Mouse (Mus musculus) intestine, postnatal 0 days (tissue): ENCODE measurements around the gene Sp2. TPM values are rescaled to one million over a fixed set of nuclear protein-coding genes. Genes with fewer than 3 reads are reported as not detected.
A peak's percentile ranks its signal among the peaks of the same experiment; 100 is the strongest.

ENCODE experiments used
- ATAC-seq: fragments of 200-750 bp; cut with Nextera tagmentation; 2 replicates; pipeline ENCODE4 v1.8.0; 2017; ENCODE audit warnings: mild to moderate bottlenecking, moderate TSS enrichment, moderate library complexity
- H3K27ac ChIP-seq: fragments of 300-500 bp; sonication (generic); 2 replicates; pipeline ENCODE4 v1.5.1; 2014; ENCODE audit warnings: mild to moderate bottlenecking, low read depth, low read length, moderate library complexity
- H3K27me3 ChIP-seq: fragments of 300-500 bp; sonication (generic); replicated peaks from 2 replicates; pipeline ENCODE4 v1.6.1; 2014; ENCODE audit warnings: low read length, mixed read lengths; ENCODE audit not compliant: control insufficient read depth, insufficient read depth
- H3K36me3 ChIP-seq: fragments of 300-500 bp; sonication (generic); 2 replicates; pipeline ENCODE4 v1.6.1; 2014; ENCODE audit warnings: mild to moderate bottlenecking, moderate library complexity; ENCODE audit not compliant: control insufficient read depth, insufficient read depth
- H3K4me1 ChIP-seq: fragments of 300-500 bp; sonication (generic); replicated peaks from 2 replicates; pipeline ENCODE4 v1.6.1; 2014; ENCODE audit warnings: antibody characterized with exemption, low read length, mixed read lengths; ENCODE audit not compliant: control insufficient read depth, insufficient read depth
- H3K4me2 ChIP-seq: fragments of 300-500 bp; sonication (generic); replicated peaks from 2 replicates; pipeline ENCODE4 v1.6.1; 2014; ENCODE audit warnings: low read depth, mild to moderate bottlenecking, moderate library complexity
- H3K4me3 ChIP-seq: fragments of 300-500 bp; sonication (generic); 2 replicates; pipeline ENCODE4 v1.5.1; 2014; ENCODE audit warnings: low read depth, low read length
- H3K9ac ChIP-seq: fragments of 300-500 bp; sonication (generic); 2 replicates; pipeline ENCODE4 v1.6.1; 2014; ENCODE audit warnings: mild to moderate bottlenecking, low read depth, low read length
- H3K9me3 ChIP-seq: fragments of 300-500 bp; sonication (generic); 2 replicates; pipeline ENCODE4 v1.6.1; 2016; ENCODE audit warnings: mixed run types; ENCODE audit not compliant: control insufficient read depth
- CTCF ChIP-seq: sonication (generic); IDR thresholded peaks from 2 replicates; pipeline ENCODE4 v1.5.1; 2016; ENCODE audit warnings: low read depth, mild to moderate bottlenecking, control low read depth, antibody characterized with exemption, moderate library complexity
- WGBS: fragments of 180-500 bp; shearing (Covaris S2); extraction: QIAGEN DNeasy Blood & Tissue Kit; methylation state at CpG from one replicate; pipeline ENCODE4 v1.1.7; 2014; 5-methylcytosine and 5-hydroxymethylcytosine counted together
- polyA plus RNA-seq: library from polyadenylated mRNA; unstranded; fragments of >200 nt; fragmentation: Nextera tagmentation; extraction: Ambion mirVana; gene quantifications from 2 replicates; pipeline ENCODE4 v1.2.1, GENCODE M21; 2015

Gene Sp2
- polyA plus RNA-seq, 1 experiment from 2014 or later: 8.2 TPM

GRCm38 (mm10) chr11:96957061-96957805 is 25.5 kb downstream of the Sp2 start:
- no peak for ATAC-seq
- Histone ChIP-seq H3K27me3 (no peaks in the 10 kb centered on the region), H3K27ac (no peak overlapping the region), H3K4me2 (no peak overlapping the region), H3K9me3 (no peaks in the 10 kb centered on the region), H3K4me1 (no peaks in the 10 kb centered on the region; the same call in 1 of the 2 replicates), H3K4me3 (no peak overlapping the region), H3K36me3 (peaks cover 84% of the 10 kb centered on the region), H3K9ac (no peak overlapping the region)
- 86% methylated on average over 10 of the region's 10 CpGs for WGBS
- no peak for TF ChIP-seq CTCF

- no peak overlapping the region for H3K4me2 ChIP-seq
- H3K4me3 ChIP-seq: no peak overlapping the region
- H3K36me3 ChIP-seq: peaks cover 83% of the 10 kb centered on the region
- ATAC-seq: peak; percentile 66
- WGBS: 29% methylated on average over 20 of the region's 20 CpGs
- H3K27me3 ChIP-seq: no peaks in the 10 kb centered on the region
- H3K9ac ChIP-seq: no peak overlapping the region
- H3K27ac ChIP-seq: peak overlapping the region; percentile 28; the same call in 1 of the 2 replicates
- no peaks in the 10 kb centered on the region; the same call in 1 of the 2 replicates for H3K4me1 ChIP-seq
- no peaks in the 10 kb centered on the region for H3K9me3 ChIP-seq
- peak; percentile 67 for TF ChIP-seq CTCF
These were observed 26.6 kb downstream of the Sp2 start for GRCm38 (mm10) chr11:96956009-96956724.

DNA sequence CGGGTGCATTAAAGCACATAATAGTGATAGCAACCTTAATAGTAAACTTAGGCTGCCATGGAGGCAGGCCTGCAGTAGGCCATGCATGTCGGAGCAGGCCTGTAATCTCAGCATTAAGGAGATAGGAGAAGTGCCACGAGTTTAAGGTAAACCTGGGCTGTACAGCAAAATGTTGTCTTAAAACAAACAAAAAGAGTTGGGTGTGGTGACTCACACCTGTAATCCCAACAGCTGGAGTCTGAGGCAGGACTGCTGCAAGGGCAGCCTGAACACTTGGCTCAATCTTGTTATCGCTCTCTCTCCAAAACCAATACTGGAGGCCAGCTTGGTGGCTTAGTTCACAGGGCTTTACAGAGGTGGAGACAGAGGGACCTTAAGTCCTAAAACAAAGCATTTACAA is 27.7 kb downstream of the Sp2 start:
- Histone ChIP-seq H3K4me3 (no peak overlapping the region), H3K4me2 (no peak overlapping the region), H3K36me3 (peaks cover 76% of the 10 kb centered on the region), H3K4me1 (no peaks in the 10 kb centered on the region; the same call in 1 of the 2 replicates), H3K9me3 (no peaks in the 10 kb centered on the region), H3K27me3 (no peaks in the 10 kb centered on the region), H3K27ac (no peak overlapping the region), H3K9ac (no peak overlapping the region)
- WGBS: 64% methylated on average over 4 of the region's 4 CpGs
- no peak for TF ChIP-seq CTCF
- ATAC-seq: no peak

DNA sequence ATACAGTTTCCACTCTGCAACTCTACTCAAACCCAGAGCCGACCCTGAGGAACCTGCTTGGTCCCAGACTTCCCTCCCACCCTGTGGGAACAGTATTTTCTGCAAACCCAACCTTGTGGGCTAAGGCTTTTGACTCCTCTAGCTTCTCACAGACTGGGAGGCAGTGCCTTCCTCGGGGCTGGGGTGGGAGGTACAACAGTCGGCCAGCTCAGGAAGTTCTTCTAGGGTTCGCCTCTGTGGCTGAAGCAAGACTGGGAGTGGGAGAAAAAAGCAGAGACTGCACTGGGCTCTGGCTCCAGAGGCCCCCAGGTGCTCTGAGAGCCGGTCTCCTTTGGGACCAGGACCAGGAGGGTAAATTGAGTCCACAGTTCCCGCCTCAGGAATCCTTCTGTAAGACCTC is 29.9 kb downstream of the Sp2 start:
- Histone ChIP-seq H3K9ac (no peak overlapping the region), H3K4me3 (no peak overlapping the region), H3K27ac (no peak overlapping the region), H3K4me2 (no peak overlapping the region), H3K9me3 (no peaks in the 10 kb centered on the region), H3K36me3 (peaks cover 59% of the 10 kb centered on the region), H3K27me3 (no peaks in the 10 kb centered on the region), H3K4me1 (peaks cover under 1% of the 10 kb centered on the region; the same call in 1 of the 2 replicates)
- no peak for ATAC-seq
- WGBS: 82% methylated on average over 6 of the region's 6 CpGs
- TF ChIP-seq CTCF: no peak

GRCm38 (mm10) chr11:96952426-96952825 is 30.3 kb downstream of the Sp2 start:
- Histone ChIP-seq H3K4me1 (peaks cover 2% of the 10 kb centered on the region; the same call in 1 of the 2 replicates), H3K4me2 (no peak overlapping the region), H3K27ac (no peak overlapping the region), H3K27me3 (no peaks in the 10 kb centered on the region), H3K9ac (no peak overlapping the region), H3K36me3 (peaks cover 56% of the 10 kb centered on the region), H3K9me3 (no peaks in the 10 kb centered on the region), H3K4me3 (no peak overlapping the region)
- WGBS: 84% methylated on average over 10 of the region's 10 CpGs
- no peak for TF ChIP-seq CTCF
- ATAC-seq: no peak

DNA sequence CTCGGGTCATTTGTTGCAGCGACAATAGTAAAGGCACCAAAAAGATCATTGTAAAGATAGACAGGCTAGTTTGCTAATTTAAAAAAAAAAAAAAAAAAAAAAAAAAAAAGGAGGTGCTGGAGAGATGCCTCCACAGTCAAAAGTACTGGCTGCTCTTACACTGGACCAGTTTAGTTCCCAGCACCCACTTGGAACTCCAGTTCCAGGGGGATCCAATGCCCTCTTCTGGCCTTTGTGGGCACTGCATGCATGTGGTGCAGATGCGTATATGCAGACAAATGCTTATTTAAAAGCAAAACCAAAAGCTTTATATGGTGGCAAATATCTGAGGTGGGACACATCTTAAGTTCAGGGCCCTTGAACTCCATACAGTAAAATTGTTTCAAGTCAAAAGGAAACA is 32.0 kb downstream of the Sp2 start:
- no peaks in the 10 kb centered on the region for H3K27me3 ChIP-seq
- H3K4me2 ChIP-seq: no peak overlapping the region
- no peaks in the 10 kb centered on the region for H3K9me3 ChIP-seq
- WGBS: 97% methylated on average over 3 of the region's 3 CpGs
- peak; percentile 56 for TF ChIP-seq CTCF
- no peak for ATAC-seq
- H3K4me1 ChIP-seq: peaks cover 2% of the 10 kb centered on the region; the same call in 1 of the 2 replicates
- no peak overlapping the region for H3K27ac ChIP-seq
- no peak overlapping the region for H3K4me3 ChIP-seq
- H3K36me3 ChIP-seq: peaks cover 42% of the 10 kb centered on the region
- no peak overlapping the region for H3K9ac ChIP-seq
